Mouse (Mus musculus) intestine, postnatal 0 days (tissue): ENCODE measurements around the gene Mrps14. TPM values are rescaled to one million over a fixed set of nuclear protein-coding genes. Genes with fewer than 3 reads are reported as not detected.
A peak's percentile ranks its signal among the peaks of the same experiment; 100 is the strongest.

Experiments used
- ATAC-seq: fragments of 200-750 bp; cut with Nextera tagmentation; 2 replicates; pipeline ENCODE4 v1.8.0; 2017; ENCODE audit warnings: mild to moderate bottlenecking, moderate TSS enrichment, moderate library complexity
- H3K27ac ChIP-seq: fragments of 300-500 bp; sonication (generic); 2 replicates; pipeline ENCODE4 v1.5.1; 2014; ENCODE audit warnings: mild to moderate bottlenecking, low read depth, low read length, moderate library complexity
- H3K27me3 ChIP-seq: fragments of 300-500 bp; sonication (generic); replicated peaks from 2 replicates; pipeline ENCODE4 v1.6.1; 2014; ENCODE audit warnings: low read length, mixed read lengths; ENCODE audit not compliant: control insufficient read depth, insufficient read depth
- H3K36me3 ChIP-seq: fragments of 300-500 bp; sonication (generic); 2 replicates; pipeline ENCODE4 v1.6.1; 2014; ENCODE audit warnings: mild to moderate bottlenecking, moderate library complexity; ENCODE audit not compliant: control insufficient read depth, insufficient read depth
- H3K4me1 ChIP-seq: fragments of 300-500 bp; sonication (generic); replicated peaks from 2 replicates; pipeline ENCODE4 v1.6.1; 2014; ENCODE audit warnings: antibody characterized with exemption, low read length, mixed read lengths; ENCODE audit not compliant: control insufficient read depth, insufficient read depth
- H3K4me2 ChIP-seq: fragments of 300-500 bp; sonication (generic); replicated peaks from 2 replicates; pipeline ENCODE4 v1.6.1; 2014; ENCODE audit warnings: low read depth, mild to moderate bottlenecking, moderate library complexity
- H3K4me3 ChIP-seq: fragments of 300-500 bp; sonication (generic); 2 replicates; pipeline ENCODE4 v1.5.1; 2014; ENCODE audit warnings: low read depth, low read length
- H3K9ac ChIP-seq: fragments of 300-500 bp; sonication (generic); 2 replicates; pipeline ENCODE4 v1.6.1; 2014; ENCODE audit warnings: mild to moderate bottlenecking, low read depth, low read length
- H3K9me3 ChIP-seq: fragments of 300-500 bp; sonication (generic); 2 replicates; pipeline ENCODE4 v1.6.1; 2016; ENCODE audit warnings: mixed run types; ENCODE audit not compliant: control insufficient read depth
- CTCF ChIP-seq: sonication (generic); IDR thresholded peaks from 2 replicates; pipeline ENCODE4 v1.5.1; 2016; ENCODE audit warnings: low read depth, mild to moderate bottlenecking, control low read depth, antibody characterized with exemption, moderate library complexity
- WGBS: fragments of 180-500 bp; shearing (Covaris S2); extraction: QIAGEN DNeasy Blood & Tissue Kit; methylation state at CpG from one replicate; pipeline ENCODE4 v1.1.7; 2014; 5-methylcytosine and 5-hydroxymethylcytosine counted together
- polyA plus RNA-seq: library from polyadenylated mRNA; unstranded; fragments of >200 nt; fragmentation: Nextera tagmentation; extraction: Ambion mirVana; gene quantifications from 2 replicates; pipeline ENCODE4 v1.2.1, GENCODE M21; 2015

The Mrps14 gene
- polyA plus RNA-seq, 1 experiment from 2014 or later = 233 TPM

GRCm38 (mm10) chr1:160209844-160210243 lies 14.8 kb downstream of the Mrps14 start:
- no peak overlapping the region for H3K4me3 ChIP-seq
- no peak overlapping the region for H3K4me2 ChIP-seq
- H3K27ac ChIP-seq = no peak overlapping the region
- TF ChIP-seq CTCF = no peak
- no peaks in the 10 kb centered on the region for H3K27me3 ChIP-seq
- H3K9ac ChIP-seq = no peak overlapping the region
- no peaks in the 10 kb centered on the region for H3K4me1 ChIP-seq
- no peak for ATAC-seq
- H3K36me3 ChIP-seq = peaks cover 29% of the 10 kb centered on the region
- 74% methylated on average over 2 of the region's 2 CpGs for WGBS
- no peaks in the 10 kb centered on the region for H3K9me3 ChIP-seq

- Histone ChIP-seq H3K27me3 (no peaks in the 10 kb centered on the region), H3K36me3 (peaks cover 23% of the 10 kb centered on the region), H3K9me3 (no peaks in the 10 kb centered on the region), H3K27ac (no peak overlapping the region), H3K4me2 (peak overlapping the region; percentile 71), H3K9ac (no peak overlapping the region), H3K4me1 (no peaks in the 10 kb centered on the region), H3K4me3 (no peak overlapping the region)
- TF ChIP-seq CTCF = no peak
- 41% methylated on average over 3 of the region's 3 CpGs for WGBS
- ATAC-seq = no peak
These were observed 15.6 kb downstream of the Mrps14 start for GRCm38 (mm10) chr1:160210566-160210965.

- H3K27ac ChIP-seq = peak overlapping the region; percentile 97; the same call in 1 of the 2 replicates
- H3K9me3 ChIP-seq = no peaks in the 10 kb centered on the region
- ATAC-seq = no peak
- H3K9ac ChIP-seq = peak overlapping the region; percentile 89
- no peaks in the 10 kb centered on the region for H3K4me1 ChIP-seq
- 1% methylated on average over 8 of the region's 8 CpGs for WGBS
- peak overlapping the region; percentile 95 for H3K4me3 ChIP-seq
- H3K36me3 ChIP-seq = peaks cover 12% of the 10 kb centered on the region
- no peaks in the 10 kb centered on the region for H3K27me3 ChIP-seq
- TF ChIP-seq CTCF = no peak
- peak overlapping the region; percentile 71 for H3K4me2 ChIP-seq
These were observed 16.6 kb downstream of the Mrps14 start for GRCm38 (mm10) chr1:160211597-160212122.

- Histone ChIP-seq H3K9me3 (no peaks in the 10 kb centered on the region), H3K4me3 (peak overlapping the region; percentile 95), H3K4me2 (peak overlapping the region; percentile 71), H3K9ac (peak overlapping the region; percentile 89), H3K27ac (peak overlapping the region; percentile 97), H3K36me3 (peaks cover 9% of the 10 kb centered on the region), H3K27me3 (no peaks in the 10 kb centered on the region), H3K4me1 (no peaks in the 10 kb centered on the region)
- under 1% methylated on average over 36 of the region's 45 CpGs for WGBS
- no peak for TF ChIP-seq CTCF
- ATAC-seq = peak; percentile 50
These were observed 17.2 kb downstream of the Mrps14 start for GRCm38 (mm10) chr1:160212123-160212691.

- Histone ChIP-seq H3K27me3 (no peaks in the 10 kb centered on the region), H3K9ac (peak within 1 kb of the TSS; percentile 89), H3K27ac (peak within 1 kb of the TSS; percentile 97), H3K36me3 (peaks cover 1% of the 10 kb centered on the region), H3K9me3 (no peaks in the 10 kb centered on the region), H3K4me2 (peak within 1 kb of the TSS; percentile 71), H3K4me1 (no peaks in the 10 kb centered on the region), H3K4me3 (peak within 1 kb of the TSS; percentile 95)
- peak; percentile 98 for ATAC-seq
- WGBS = under 1% methylated on average over 76 of the region's 76 CpGs
- peak; percentile 93 for TF ChIP-seq CTCF
These were observed 18.0 kb downstream of the Mrps14 start, which contains the start of gene Cacybp for GRCm38 (mm10) chr1:160212703-160213669. Cacybp (minus strand) TSS chr1:160212875.

- no peak overlapping the region for H3K4me2 ChIP-seq
- no peak overlapping the region for H3K9ac ChIP-seq
- TF ChIP-seq CTCF = no peak
- H3K27ac ChIP-seq = no peak overlapping the region
- 91% methylated on average over 7 of the region's 7 CpGs for WGBS
- H3K27me3 ChIP-seq = no peaks in the 10 kb centered on the region
- no peak for ATAC-seq
- no peak overlapping the region for H3K4me3 ChIP-seq
- no peaks in the 10 kb centered on the region for H3K9me3 ChIP-seq
- H3K4me1 ChIP-seq = no peaks in the 10 kb centered on the region
- no peaks in the 10 kb centered on the region; the same call in 1 of the 2 replicates for H3K36me3 ChIP-seq
These were observed 19.2 kb downstream of the Mrps14 start for GRCm38 (mm10) chr1:160214171-160214570.
